Mouse (Mus musculus): Measurements from ENCODE around the gene Smok3c. TPM values are rescaled to one million over a fixed set of nuclear protein-coding genes. Genes with fewer than 3 reads are reported as not detected.
"Not testable (repeated sequence)": the region's sequence is repeated elsewhere in the genome, so short reads cannot be mapped to it uniquely, and the experiment has no call there.

The Smok3c gene
- polyA plus RNA-seq (2016; fragmentation: Nextera tagmentation; extraction: Ambion mirVana) = not detected in 2 replicates

GRCm38 (mm10) chr5:138052894-138053293 is at the start of gene Smok3c:
Gene Smok3c, plus strand, starts transcription at chr5:138053194.
- H3K4me2 ChIP-seq (replicated peaks); H3K4me1 ChIP-seq; ATAC-seq (ENCODE audit: low FRiP score); H3K27me3 ChIP-seq; H3K9ac ChIP-seq; H3K27ac ChIP-seq; H3K9me3 ChIP-seq (replicated peaks); H3K36me3 ChIP-seq; H3K4me3 ChIP-seq: not testable (repeated sequence)
- WGBS = no CpG with 5 or more reads among the region's 5 CpGs

DNA sequence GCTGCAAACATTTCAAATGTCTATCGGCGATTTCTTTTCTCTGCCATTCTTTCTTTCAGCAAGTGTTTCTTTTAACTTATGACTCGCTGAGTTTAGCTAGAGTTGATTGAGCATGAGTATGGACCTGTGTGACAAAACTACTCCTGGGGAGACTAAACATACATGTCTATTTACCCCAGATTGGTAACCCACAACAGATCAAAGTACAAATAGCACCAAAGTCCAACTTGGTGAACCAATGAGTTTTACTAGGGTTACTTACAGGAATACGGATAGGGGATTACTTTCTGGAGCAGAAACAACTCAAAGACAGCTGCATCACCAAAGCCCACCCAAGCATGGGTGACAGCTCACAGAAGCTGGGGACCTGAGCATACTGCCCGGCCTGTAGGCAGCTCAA is 43.6 kb upstream of the Smok3c start:
- no peaks in the 10 kb centered on the region for H3K4me1 ChIP-seq
- no peaks in the 10 kb centered on the region for H3K27me3 ChIP-seq
- no peaks in the 10 kb centered on the region for H3K36me3 ChIP-seq
- H3K4me2 ChIP-seq (replicated peaks) = no peak overlapping the region
- WGBS = 94% methylated on average over 5 of the region's 5 CpGs
- no peak for ATAC-seq (ENCODE audit: low FRiP score)
- no peak overlapping the region for H3K4me3 ChIP-seq
- H3K9ac ChIP-seq = no peak overlapping the region
- no peak overlapping the region for H3K27ac ChIP-seq
- no peaks in the 10 kb centered on the region for H3K9me3 ChIP-seq (replicated peaks)

DNA sequence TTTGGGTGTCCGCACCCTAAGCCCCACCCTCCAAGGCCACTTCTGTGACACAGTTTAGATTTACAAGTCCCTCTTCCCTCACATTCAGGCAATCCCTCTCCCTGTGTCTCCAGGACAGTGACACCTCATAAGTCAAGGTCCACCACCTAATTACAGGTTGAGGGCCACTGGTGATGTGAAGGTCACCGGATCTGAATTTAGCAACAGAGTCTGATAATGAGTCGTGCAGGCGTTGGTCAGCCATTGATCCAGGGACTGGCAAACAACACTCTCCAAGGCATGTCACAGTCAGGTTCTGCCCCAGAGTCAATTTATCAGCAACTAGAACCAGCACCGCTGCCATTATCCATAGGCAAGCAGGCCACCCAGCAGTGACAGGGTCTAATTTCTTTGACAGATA is 40.6 kb upstream of the Smok3c start:
- Histone ChIP-seq H3K4me2 (replicated peaks) (no peak overlapping the region), H3K4me3 (no peak overlapping the region), H3K9ac (no peak overlapping the region), H3K36me3 (no peaks in the 10 kb centered on the region), H3K27me3 (no peaks in the 10 kb centered on the region), H3K4me1 (no peaks in the 10 kb centered on the region), H3K27ac (no peak overlapping the region), H3K9me3 (replicated peaks) (no peaks in the 10 kb centered on the region)
- 92% methylated on average over 5 of the region's 5 CpGs for WGBS
- ATAC-seq (ENCODE audit: low FRiP score) = no peak

DNA sequence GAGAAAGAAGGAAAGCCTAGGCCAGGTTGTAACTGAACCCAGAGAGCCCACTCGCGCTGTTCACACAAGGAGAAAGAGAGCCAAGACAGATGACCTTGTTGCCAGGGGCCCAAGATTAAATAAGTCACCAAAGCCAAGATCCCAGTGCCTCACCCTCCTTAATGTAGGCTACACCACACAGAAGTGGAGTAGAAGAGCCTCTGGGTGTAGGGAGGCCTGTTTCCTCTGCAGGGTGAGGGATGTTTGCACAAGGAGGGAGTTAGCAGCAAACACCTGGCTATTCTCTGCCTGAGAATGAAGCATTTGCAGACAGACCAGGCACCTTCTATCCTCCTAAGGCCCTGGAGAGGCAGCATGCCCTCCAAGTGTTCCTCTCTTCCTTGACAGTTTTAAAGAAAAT is 36.5 kb upstream of the Smok3c start:
- no peak overlapping the region for H3K9ac ChIP-seq
- no peak overlapping the region for H3K27ac ChIP-seq
- no peaks in the 10 kb centered on the region for H3K27me3 ChIP-seq
- 95% methylated on average over 2 of the region's 2 CpGs for WGBS
- no peaks in the 10 kb centered on the region for H3K9me3 ChIP-seq (replicated peaks)
- no peak for ATAC-seq (ENCODE audit: low FRiP score)
- no peak overlapping the region for H3K4me2 ChIP-seq (replicated peaks)
- no peaks in the 10 kb centered on the region for H3K4me1 ChIP-seq
- no peaks in the 10 kb centered on the region for H3K36me3 ChIP-seq
- no peak overlapping the region for H3K4me3 ChIP-seq

- Histone ChIP-seq H3K36me3 (no peaks in the 10 kb centered on the region), H3K27me3 (no peaks in the 10 kb centered on the region), H3K4me2 (replicated peaks) (no peak overlapping the region), H3K9ac (no peak overlapping the region), H3K27ac (no peak overlapping the region), H3K9me3 (replicated peaks) (no peaks in the 10 kb centered on the region), H3K4me1 (no peaks in the 10 kb centered on the region), H3K4me3 (no peak overlapping the region)
- ATAC-seq (ENCODE audit: low FRiP score) = no peak
Measured at GRCm38 (mm10) chr5:138016997-138017396, 36.0 kb upstream of the Smok3c start.

DNA sequence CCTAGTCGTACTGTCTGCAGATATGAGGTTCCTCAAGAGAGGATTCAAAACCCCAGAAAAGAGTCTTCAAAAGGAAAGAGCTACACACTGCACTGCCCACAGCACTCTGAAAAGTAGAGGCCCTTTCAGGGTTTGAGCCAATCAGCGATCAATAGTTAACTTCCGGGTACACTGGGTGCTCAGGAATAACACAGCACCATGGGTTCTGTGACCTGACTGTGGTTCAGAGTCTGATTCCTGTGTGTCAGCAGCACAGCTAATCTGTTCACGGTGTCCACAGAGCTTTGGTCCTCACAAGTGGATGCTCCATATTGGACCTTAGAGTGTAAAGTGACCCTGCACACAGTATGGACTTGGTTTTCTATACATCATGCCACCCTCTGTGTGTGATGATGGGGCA is 33.4 kb upstream of the Smok3c start:
- not testable (repeated sequence) for H3K9ac ChIP-seq; H3K9me3 ChIP-seq (replicated peaks); ATAC-seq (ENCODE audit: low FRiP score); H3K4me1 ChIP-seq; H3K36me3 ChIP-seq; H3K27ac ChIP-seq; H3K4me3 ChIP-seq; H3K27me3 ChIP-seq; H3K4me2 ChIP-seq (replicated peaks)
- WGBS = 95% methylated on average over 4 of the region's 4 CpGs

GRCm38 (mm10) chr5:138020961-138021479 is 32.0 kb upstream of the Smok3c start, which contains the start of the genes Smok3a and Smok3b:
Gene Smok3a, plus strand, starts transcription at chr5:138021261.
Gene Smok3b, plus strand, starts transcription at chr5:138021429.
- 83% methylated on average over 3 of the region's 7 CpGs for WGBS
- H3K4me3 ChIP-seq; H3K9me3 ChIP-seq (replicated peaks); ATAC-seq (ENCODE audit: low FRiP score); H3K27me3 ChIP-seq; H3K9ac ChIP-seq; H3K36me3 ChIP-seq; H3K4me1 ChIP-seq; H3K27ac ChIP-seq; H3K4me2 ChIP-seq (replicated peaks): not testable (repeated sequence)

DNA sequence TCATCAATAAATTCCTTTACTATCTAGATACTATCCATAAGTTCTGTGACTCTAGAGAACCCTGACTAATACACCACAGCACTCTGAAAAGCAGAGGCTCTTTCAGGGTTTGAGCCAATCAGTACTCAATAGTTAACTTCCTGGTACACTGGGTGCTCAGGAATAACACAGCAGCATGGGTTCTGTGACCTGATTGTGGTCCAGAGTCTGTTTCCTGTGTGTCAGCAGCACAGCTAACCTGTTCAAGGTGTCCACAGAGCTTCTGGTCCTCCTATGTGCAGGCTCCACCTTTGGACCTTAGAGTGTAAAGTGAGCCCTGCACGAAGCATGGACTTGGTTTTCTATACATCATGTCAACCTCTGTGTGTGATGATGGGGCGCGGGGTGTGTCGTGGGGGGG is 20.8 kb downstream of the Smok3c start:
- Histone ChIP-seq H3K4me1 (no peaks in the 10 kb centered on the region), H3K4me3 (no peak overlapping the region), H3K4me2 (replicated peaks) (no peak overlapping the region), H3K9me3 (replicated peaks) (no peaks in the 10 kb centered on the region), H3K27me3 (no peaks in the 10 kb centered on the region), H3K36me3 (no peaks in the 10 kb centered on the region), H3K9ac (no peak overlapping the region), H3K27ac (no peak overlapping the region)
- ATAC-seq (ENCODE audit: low FRiP score) = no peak
- WGBS = 82% methylated on average over 4 of the region's 4 CpGs

DNA sequence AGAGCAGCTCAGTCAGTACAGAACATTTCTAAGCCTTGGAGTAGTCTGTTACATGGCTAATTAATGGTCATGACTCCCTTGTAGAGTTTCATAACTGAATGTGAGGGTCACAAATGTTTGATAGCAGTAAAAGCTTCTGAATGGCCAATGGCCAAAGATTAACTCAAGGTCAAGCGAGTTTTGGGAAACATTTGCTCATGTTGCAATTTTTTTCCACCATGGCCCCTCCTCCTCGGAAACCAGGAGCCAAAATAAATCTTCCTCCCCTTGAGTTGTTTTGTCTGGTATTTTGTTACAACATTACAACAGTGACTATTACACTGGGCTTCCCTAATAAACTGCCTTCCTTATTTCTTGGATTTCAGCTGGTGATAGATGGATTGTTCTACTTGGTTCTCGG is 22.7 kb downstream of the Smok3c start:
- Histone ChIP-seq H3K36me3 (no peaks in the 10 kb centered on the region), H3K4me1 (no peaks in the 10 kb centered on the region)
- no peak for ATAC-seq (ENCODE audit: low FRiP score)

GRCm38 (mm10) chr5:138076148-138076547 is 23.2 kb downstream of the Smok3c start:
- Histone ChIP-seq H3K4me3 (no peak overlapping the region), H3K9ac (no peak overlapping the region), H3K27ac (no peak overlapping the region), H3K9me3 (replicated peaks) (no peaks in the 10 kb centered on the region), H3K27me3 (no peaks in the 10 kb centered on the region), H3K4me1 (no peaks in the 10 kb centered on the region), H3K36me3 (no peaks in the 10 kb centered on the region), H3K4me2 (replicated peaks) (no peak overlapping the region)
- WGBS = 58% methylated on average over 2 of the region's 2 CpGs
- no peak for ATAC-seq (ENCODE audit: low FRiP score)

More for the DNA sequence above, 22.7 kb downstream of the Smok3c start:
- Histone ChIP-seq H3K9me3 (replicated peaks) (no peaks in the 10 kb centered on the region), H3K27me3 (no peaks in the 10 kb centered on the region), H3K4me3 (no peak overlapping the region), H3K4me2 (replicated peaks) (no peak overlapping the region), H3K27ac (no peak overlapping the region), H3K9ac (no peak overlapping the region)
- 73% methylated on average over 3 of the region's 3 CpGs for WGBS

DNA sequence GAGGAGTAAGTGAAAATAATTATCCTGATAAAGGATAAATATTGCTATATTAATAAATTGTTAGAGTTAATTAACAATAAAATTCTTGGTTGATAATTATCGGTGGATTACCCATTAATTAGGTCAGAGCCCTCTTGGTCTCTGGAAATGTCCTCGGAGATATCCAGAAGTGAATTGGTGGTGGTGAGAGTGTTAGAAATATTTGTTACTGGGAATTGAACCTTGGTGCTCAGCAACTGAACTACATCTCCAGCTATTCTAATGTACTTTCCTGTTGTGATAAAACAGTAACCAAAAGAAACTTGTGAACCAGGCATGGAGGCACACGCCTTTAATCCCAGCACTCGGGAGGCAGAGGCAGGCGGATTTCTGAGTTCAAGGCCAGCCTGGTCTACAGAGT is 27.5 kb downstream of the Smok3c start:
- Histone ChIP-seq H3K4me3 (no peak overlapping the region), H3K9me3 (replicated peaks) (no peaks in the 10 kb centered on the region), H3K27me3 (0 out of 2 replicates have a peak, but pooled peaks cover 3% of the 10 kb centered on the region), H3K9ac (no peak overlapping the region), H3K4me1 (0 out of 2 replicates have a peak, but pooled peaks cover 2% of the 10 kb centered on the region), H3K36me3 (no peaks in the 10 kb centered on the region), H3K4me2 (replicated peaks) (no peak overlapping the region), H3K27ac (no peak overlapping the region)
- ATAC-seq (ENCODE audit: low FRiP score) = no peak
- WGBS = 92% methylated on average over 5 of the region's 5 CpGs

DNA sequence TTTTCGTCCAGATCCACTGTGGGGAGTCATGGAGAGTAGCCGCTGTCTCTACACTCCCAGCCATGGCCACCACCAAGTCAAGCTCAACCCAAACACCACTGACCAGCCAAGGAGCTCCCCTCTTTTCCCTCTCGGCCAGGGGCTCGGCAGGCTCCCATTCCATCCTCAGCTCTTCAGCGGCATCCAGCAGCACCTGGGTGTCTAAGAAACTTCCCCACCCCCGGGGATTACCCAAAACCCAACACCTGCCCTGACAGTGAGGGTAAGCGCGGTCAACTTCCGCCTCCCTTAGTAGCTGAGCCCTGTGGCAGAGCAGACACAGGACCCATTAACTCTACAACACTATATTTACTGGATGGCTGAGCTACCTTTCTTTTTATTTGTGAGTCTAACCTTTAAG is 28.5 kb downstream of the Smok3c start:
- no peak for ATAC-seq (ENCODE audit: low FRiP score)

GRCm38 (mm10) chr5:138083318-138083900 is 30.4 kb downstream of the Smok3c start:
- no peak overlapping the region for H3K4me3 ChIP-seq
- H3K9ac ChIP-seq = no peak overlapping the region
- H3K9me3 ChIP-seq (replicated peaks) = no peaks in the 10 kb centered on the region
- 62% methylated on average over 2 of the region's 2 CpGs for WGBS
- H3K27me3 ChIP-seq = 0 out of 2 replicates have a peak, but pooled peaks cover 3% of the 10 kb centered on the region
- H3K27ac ChIP-seq = no peak overlapping the region
- peaks cover 13% of the 10 kb centered on the region for H3K4me1 ChIP-seq
- H3K36me3 ChIP-seq = peaks cover 4% of the 10 kb centered on the region; the same call in 1 of the 2 replicates
- no peak for ATAC-seq (ENCODE audit: low FRiP score)
- H3K4me2 ChIP-seq (replicated peaks) = no peak overlapping the region

More for the DNA sequence above, 28.5 kb downstream of the Smok3c start:
- Histone ChIP-seq H3K36me3 (no peaks in the 10 kb centered on the region), H3K9ac (no peak overlapping the region), H3K9me3 (replicated peaks) (no peaks in the 10 kb centered on the region), H3K4me3 (no peak overlapping the region), H3K4me1 (peaks cover 4% of the 10 kb centered on the region), H3K27me3 (0 out of 2 replicates have a peak, but pooled peaks cover 3% of the 10 kb centered on the region), H3K27ac (no peak overlapping the region), H3K4me2 (replicated peaks) (no peak overlapping the region)
- 87% methylated on average over 9 of the region's 9 CpGs for WGBS
